Mouse (Mus musculus) ES-E14 (cell line): ENCODE measurements around the gene E2f2. TPM values are rescaled to one million over a fixed set of nuclear protein-coding genes. Genes with fewer than 3 reads are reported as not detected.

Experiments used
- DNase-seq: peaks from one replicate; pipeline ENCODE4 v3.0.0-alpha.2; 2013; ENCODE audit warnings: low read depth, low spot score
- H3K27ac ChIP-seq: 2 replicates; pipeline ENCODE4 v1.5.1; 2012; ENCODE audit warnings: low read depth, mild to moderate bottlenecking, low read length, moderate library complexity, mixed read lengths; ENCODE audit not compliant: poor library complexity, insufficient read depth, severe bottlenecking
- H3K36me3 ChIP-seq: 2 replicates; pipeline ENCODE4 v1.6.1; 2012; ENCODE audit warnings: mild to moderate bottlenecking, low read length, moderate library complexity, mixed read lengths; ENCODE audit not compliant: control insufficient read depth, poor library complexity, insufficient read depth, severe bottlenecking
- H3K4me1 ChIP-seq, 2 experiments: fragments of 150-350 bp in 1 of 2; sonication (generic) in 1 of 2; 2 replicates each; pipeline ENCODE4 v1.6.1; 2012; ENCODE audit warnings: low read length in 2 of 2, mild to moderate bottlenecking in 1 of 2, mixed read lengths in 1 of 2; ENCODE audit not compliant: control insufficient read depth in 2 of 2, insufficient read depth in 2 of 2, poor library complexity in 1 of 2
- H3K4me3 ChIP-seq, 2 experiments: fragments of 150-350 bp in 1 of 2; sonication (generic) in 1 of 2; 2 replicates each; pipeline ENCODE4 v1.5.1; 2012; ENCODE audit warnings: low read length in 2 of 2, low read depth in 1 of 2, mild to moderate bottlenecking in 1 of 2, mixed read lengths in 1 of 2; ENCODE audit not compliant: insufficient read depth in 1 of 2, poor library complexity in 1 of 2, severe bottlenecking in 1 of 2
- H3K9ac ChIP-seq: 2 replicates; pipeline ENCODE4 v1.6.1; 2012; ENCODE audit warnings: low read depth, mild to moderate bottlenecking, low read length, mixed read lengths; ENCODE audit not compliant: poor library complexity, insufficient read depth, severe bottlenecking
- H3K9me3 ChIP-seq: fragments of 150-350 bp; sonication (generic); 2 replicates; pipeline ENCODE4 v1.6.1; 2012; ENCODE audit warnings: low read depth, mild to moderate bottlenecking, low read length; ENCODE audit not compliant: control insufficient read depth, insufficient read depth
- CHD2 ChIP-seq: IDR thresholded peaks from 2 replicates; pipeline ENCODE4 v1.6.1; 2014; ENCODE audit warnings: mild to moderate bottlenecking, low read depth, low read length, inconsistent platforms
- HCFC1 ChIP-seq: IDR thresholded peaks from 2 replicates; pipeline ENCODE4 v1.6.1; 2012; ENCODE audit warnings: low read length, inconsistent platforms, borderline replicate concordance; ENCODE audit not compliant: insufficient read depth
- MAFK ChIP-seq: IDR thresholded peaks from 2 replicates; pipeline ENCODE4 v1.6.1; 2014; ENCODE audit warnings: mild to moderate bottlenecking, low read depth, low read length, inconsistent platforms; ENCODE audit not compliant: insufficient read depth
- ZC3H11A ChIP-seq: IDR thresholded peaks from 2 replicates; pipeline ENCODE4 v1.6.1; 2012; ENCODE audit warnings: low read depth, mild to moderate bottlenecking, inconsistent platforms, low read length, borderline replicate concordance
- ZNF384 ChIP-seq: IDR thresholded peaks from 2 replicates; pipeline ENCODE4 v1.6.1; 2012; ENCODE audit warnings: low read depth, low read length, inconsistent platforms
- in situ Hi-C, 2 experiments: fragments of 600-800 bp; cut with MboI; formaldehyde crosslinking; loops; one replicate each; pipeline ENCODE4 v1.15.1; 2025; ENCODE audit warnings: low sequenced_read_pairs in 2 of 2, inconsistent platforms in 1 of 2; ENCODE audit not compliant: unreplicated experiment in 2 of 2
- total RNA-seq: library from RNA; depleted of rRNA; stranded (reverse); fragments of 300-350 nt; gene quantifications from 2 replicates; pipeline ENCODE4 v1.2.3, GENCODE M21; 2012

E2f2 gene
- total RNA-seq, 1 experiment, result 7.5 TPM

DNA sequence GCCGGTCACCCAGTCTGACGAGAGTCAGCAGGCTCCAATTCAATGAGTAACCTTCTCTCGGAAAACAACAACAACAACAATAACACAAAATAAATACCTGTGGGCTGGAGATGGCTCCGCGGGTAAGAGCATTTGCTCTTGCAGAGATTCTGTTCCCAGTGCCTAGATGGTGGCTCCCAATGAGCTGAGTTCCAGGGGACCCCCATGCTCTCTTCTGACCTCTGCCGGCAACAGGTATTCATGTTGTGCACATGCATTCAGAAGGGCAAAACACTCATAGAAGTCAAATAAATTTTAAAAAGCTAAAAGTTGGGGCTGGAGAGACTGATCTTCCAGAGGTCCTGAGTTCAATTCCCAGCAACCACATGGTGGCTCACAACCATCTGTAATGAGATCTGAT lies 13.7 kb upstream of the E2f2 start:
- Histone ChIP-seq H3K36me3 (no peaks in the 10 kb centered on the region), H3K27ac (no peak overlapping the region), H3K9ac (no peak overlapping the region), H3K9me3 (no peaks in the 10 kb centered on the region), H3K4me1 (peaks cover 0 to 6% of the 10 kb centered on the region in 2 experiments; a peak in 1 of 4 replicates), H3K4me3 (no peak overlapping the region)
- DNase-seq, result no peak
- TF ChIP-seq ZC3H11A (no peak), MAFK (no peak), CHD2 (no peak), HCFC1 (no peak), ZNF384 (no peak)
- in situ Hi-C loops, result loop anchor here in 1 of 2 experiments (10.0 kb wide), 1 partner anchor 94 kb away; no protein-coding TSS in a partner anchor

DNA sequence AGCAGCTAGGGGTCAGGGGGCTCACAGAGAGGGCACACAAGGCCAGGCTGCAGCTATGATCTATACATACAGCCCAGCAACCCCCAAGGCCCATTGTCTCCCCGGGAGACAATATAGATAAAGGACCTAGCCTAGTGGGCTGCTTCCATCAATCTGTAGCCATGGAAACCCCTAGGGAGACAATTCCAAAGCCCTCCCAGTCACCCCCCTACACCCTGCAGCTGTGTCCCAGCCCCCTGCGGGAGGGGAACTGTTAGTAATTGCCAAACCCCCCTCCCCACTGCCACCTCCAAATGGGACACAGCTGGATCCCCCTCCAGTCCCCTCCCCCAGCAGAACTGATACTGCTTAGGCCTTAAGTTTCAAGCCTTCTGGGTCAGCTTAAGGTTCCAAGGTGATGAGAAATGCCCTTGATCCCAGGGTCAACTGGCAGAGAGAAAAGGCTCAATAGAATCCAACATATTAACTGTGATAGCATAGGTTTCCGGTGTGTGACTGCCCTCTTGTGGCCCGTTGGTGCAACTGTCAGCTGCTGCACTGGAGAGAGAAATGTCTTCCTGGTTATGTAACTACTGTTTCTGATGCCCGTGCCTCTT lies 12.3 kb upstream of the E2f2 start:
- Histone ChIP-seq H3K36me3 (no peaks in the 10 kb centered on the region), H3K4me1 (peaks cover 0 to 6% of the 10 kb centered on the region in 2 experiments; a peak in 2 of 4 replicates), H3K27ac (no peak overlapping the region), H3K9ac (no peak overlapping the region), H3K9me3 (no peaks in the 10 kb centered on the region), H3K4me3 (no peak overlapping the region)
- no peak for TF ChIP-seq HCFC1
- TF ChIP-seq ZNF384, result no peak
- peak; percentile 93 for TF ChIP-seq ZC3H11A
- no peak for TF ChIP-seq CHD2
- in situ Hi-C loops, result loop anchor here (5.0 to 10.0 kb wide), 2 partner anchors 93 to 95 kb away; no protein-coding TSS in a partner anchor
- no peak for DNase-seq

DNA sequence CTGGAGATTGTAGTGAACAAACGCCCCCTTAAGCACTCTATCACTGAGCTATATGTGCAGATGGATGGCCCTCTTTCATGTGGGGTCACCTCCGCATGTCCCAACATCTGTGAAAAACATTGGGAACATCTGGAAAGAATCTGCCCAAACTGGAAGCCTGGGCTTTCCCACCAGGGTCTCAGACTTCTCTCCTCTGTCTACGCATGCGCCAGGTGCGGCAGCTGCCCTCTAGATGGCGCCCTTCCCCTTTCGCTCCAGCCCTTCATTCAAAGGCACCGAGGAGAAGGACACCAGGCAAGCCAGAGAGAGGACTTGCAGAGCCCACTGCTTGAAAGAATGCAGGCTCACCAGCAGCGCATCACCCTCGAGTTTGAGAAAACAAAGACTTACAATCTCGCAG lies 8.7 kb upstream of the E2f2 start:
- no peaks in the 10 kb centered on the region for H3K36me3 ChIP-seq
- no peak for DNase-seq
- TF ChIP-seq HCFC1 (no peak), MAFK (no peak), CHD2 (no peak), ZNF384 (peak; percentile 37; the same call in 1 of the 2 replicates), ZC3H11A (peak; percentile 42; the same call in 1 of the 2 replicates)
- in situ Hi-C loops, result loop anchor here in 1 of 2 experiments (5.0 kb wide), 1 partner anchor 96 kb away; no protein-coding TSS in a partner anchor
- peak overlapping the region; percentile 51; the same call in 1 of the 2 replicates for H3K9ac ChIP-seq
- H3K27ac ChIP-seq, result no peak overlapping the region
- H3K4me3 ChIP-seq, result no peak overlapping the region
- H3K9me3 ChIP-seq, result no peaks in the 10 kb centered on the region
- H3K4me1 ChIP-seq, result peaks cover 0 to 17% of the 10 kb centered on the region in 2 experiments; a peak in 3 of 4 replicates

DNA sequence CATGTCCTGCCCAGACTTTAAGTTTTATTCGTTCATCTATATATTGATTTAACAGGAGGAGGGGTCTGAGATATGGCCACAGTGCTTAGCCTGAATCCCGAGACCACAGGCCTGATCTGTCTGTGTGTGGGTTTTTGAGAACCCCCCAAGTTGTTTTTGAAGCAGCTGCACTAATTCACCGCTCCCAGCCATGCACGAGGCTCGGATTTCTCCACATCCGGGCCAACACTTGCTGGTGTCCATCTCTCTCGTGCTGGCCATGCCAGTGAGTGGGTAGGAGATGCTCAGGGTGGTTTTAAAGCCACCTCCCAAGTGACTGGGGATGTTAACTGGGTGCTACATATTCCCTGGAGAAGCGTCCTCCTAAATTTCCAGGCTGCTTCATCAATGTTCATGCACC lies 7.2 kb upstream of the E2f2 start:
- DNase-seq, result no peak
- Histone ChIP-seq H3K9ac (peak overlapping the region; percentile 41; the same call in 1 of the 2 replicates), H3K9me3 (no peaks in the 10 kb centered on the region), H3K36me3 (no peaks in the 10 kb centered on the region), H3K4me3 (no peak overlapping the region), H3K4me1 (peaks cover 0 to 14% of the 10 kb centered on the region in 2 experiments; a peak in 3 of 4 replicates), H3K27ac (no peak overlapping the region; the same call in 1 of the 2 replicates)
- no peak for TF ChIP-seq ZC3H11A
- no peak for TF ChIP-seq CHD2
- TF ChIP-seq ZNF384, result no peak
- TF ChIP-seq MAFK, result no peak
- no peak for TF ChIP-seq HCFC1
- in situ Hi-C loops, result loop anchor here in 1 of 2 experiments (5.0 kb wide), 1 partner anchor 98 kb away; no protein-coding TSS in a partner anchor

DNA sequence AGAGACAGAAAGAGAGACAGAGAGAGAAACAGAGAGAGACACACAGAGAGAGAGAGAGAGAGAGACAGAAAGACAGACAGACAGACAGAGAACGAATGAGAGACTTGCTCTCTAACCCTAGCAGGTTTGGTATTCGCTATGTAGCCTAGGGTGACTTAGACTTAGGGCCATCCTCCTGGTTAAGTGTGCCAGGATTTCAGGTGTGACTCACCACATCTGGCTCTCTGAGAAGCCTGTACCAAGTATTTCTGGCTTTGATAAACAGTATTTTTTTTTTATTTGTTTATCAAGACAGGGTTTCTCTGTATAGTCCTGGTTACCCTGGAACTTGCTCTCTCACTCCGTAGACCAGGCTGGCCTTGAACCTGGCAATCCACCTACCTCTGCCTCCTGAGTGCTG lies 4.5 kb upstream of the E2f2 start:
- Histone ChIP-seq H3K36me3 (no peaks in the 10 kb centered on the region), H3K9ac (no peak overlapping the region), H3K9me3 (no peaks in the 10 kb centered on the region), H3K4me1 (peaks cover 0 to 15% of the 10 kb centered on the region in 2 experiments; a peak in 3 of 4 replicates), H3K27ac (no peak overlapping the region), H3K4me3 (no peak overlapping the region)
- in situ Hi-C loops, result no loop called here
- DNase-seq, result no peak
- TF ChIP-seq HCFC1 (no peak), ZNF384 (no peak), ZC3H11A (no peak), MAFK (no peak), CHD2 (no peak)
